Mouse (Mus musculus): ENCODE data around the gene Hspa1a. TPM values are rescaled to one million over a fixed set of nuclear protein-coding genes. Genes with fewer than 3 reads are reported as not detected.

Hspa1a gene
- polyA plus RNA-seq, 1 experiment from 2014 or later = 4.4 TPM

Other genes starting within 250 kb of the Hspa1a start
- 0.25 and 0.34 TPM in 2 replicates for gene C4b, start 228.3 kb downstream of the Hspa1a start, polyA plus RNA-seq (2015; fragmentation: Nextera tagmentation; extraction: Ambion mirVana)
- not detected in 2 replicates for gene Cyp21a1, start 167.6 kb downstream of the Hspa1a start, polyA plus RNA-seq (2015; fragmentation: Nextera tagmentation; extraction: Ambion mirVana)
- gene Stk19, start 135.2 kb downstream of the Hspa1a start, polyA plus RNA-seq (2015; fragmentation: Nextera tagmentation; extraction: Ambion mirVana) = 17.1 and 24.4 TPM in 2 replicates
- 37.7 and 38.6 TPM in 2 replicates for gene Dxo, start 135.1 kb downstream of the Hspa1a start, polyA plus RNA-seq (2015; fragmentation: Nextera tagmentation; extraction: Ambion mirVana)
- gene Skiv2l, start 121.9 kb downstream of the Hspa1a start, polyA plus RNA-seq (2015; fragmentation: Nextera tagmentation; extraction: Ambion mirVana) = 32.9 and 33.9 TPM in 2 replicates
- 57.5 and 64.3 TPM in 2 replicates for gene Nelfe, start 121.8 kb downstream of the Hspa1a start, polyA plus RNA-seq (2015; fragmentation: Nextera tagmentation; extraction: Ambion mirVana)
- gene Cfb, start 109.6 kb downstream of the Hspa1a start, polyA plus RNA-seq (2015; fragmentation: Nextera tagmentation; extraction: Ambion mirVana) = 1.7 and 2.5 TPM in 2 replicates
- gene Zbtb12, start 92.7 kb downstream of the Hspa1a start, polyA plus RNA-seq (2015; fragmentation: Nextera tagmentation; extraction: Ambion mirVana) = 1.4 and 1.5 TPM in 2 replicates
- gene Gm20547, start 90.1 kb downstream of the Hspa1a start, polyA plus RNA-seq (2015; fragmentation: Nextera tagmentation; extraction: Ambion mirVana) = not detected in 2 replicates
- 2.2 and 2.6 TPM in 2 replicates for gene C2, start 73.9 kb downstream of the Hspa1a start, polyA plus RNA-seq (2015; fragmentation: Nextera tagmentation; extraction: Ambion mirVana)
- 39.5 and 41.5 TPM in 2 replicates for gene Ehmt2, start 73.7 kb downstream of the Hspa1a start, polyA plus RNA-seq (2015; fragmentation: Nextera tagmentation; extraction: Ambion mirVana)
- gene Slc44a4, start 57.7 kb downstream of the Hspa1a start, polyA plus RNA-seq (2015; fragmentation: Nextera tagmentation; extraction: Ambion mirVana) = 0.16 and 0.68 TPM in 2 replicates
- gene Neu1, start 40.9 kb downstream of the Hspa1a start, polyA plus RNA-seq (2015; fragmentation: Nextera tagmentation; extraction: Ambion mirVana) = 20.1 and 20.4 TPM in 2 replicates
- gene Hspa1b, start 12.9 kb downstream of the Hspa1a start, polyA plus RNA-seq (2015; fragmentation: Nextera tagmentation; extraction: Ambion mirVana) = 0.11 and 0.18 TPM in 2 replicates
- gene Gm20481, start 2.2 kb downstream of the Hspa1a start, polyA plus RNA-seq (2015; fragmentation: Nextera tagmentation; extraction: Ambion mirVana) = not detected in 2 replicates
- 3.1 and 4.2 TPM in 2 replicates for gene Hspa1l, start 547 bp upstream of the Hspa1a start, polyA plus RNA-seq (2015; fragmentation: Nextera tagmentation; extraction: Ambion mirVana)
- 132 and 134 TPM in 2 replicates for gene Lsm2, start 9.7 kb upstream of the Hspa1a start, polyA plus RNA-seq (2015; fragmentation: Nextera tagmentation; extraction: Ambion mirVana)
- gene Vars, start 28.8 kb upstream of the Hspa1a start, polyA plus RNA-seq (2015; fragmentation: Nextera tagmentation; extraction: Ambion mirVana) = 69.9 and 75.0 TPM in 2 replicates
- 0.27 and 0.34 TPM in 2 replicates for gene Vwa7, start 44.4 kb upstream of the Hspa1a start, polyA plus RNA-seq (2015; fragmentation: Nextera tagmentation; extraction: Ambion mirVana)
- 1.9 and 3.0 TPM in 2 replicates for gene Sapcd1, start 55.9 kb upstream of the Hspa1a start, polyA plus RNA-seq (2015; fragmentation: Nextera tagmentation; extraction: Ambion mirVana)
- 3.5 and 3.7 TPM in 2 replicates for gene Msh5, start 74.6 kb upstream of the Hspa1a start, polyA plus RNA-seq (2015; fragmentation: Nextera tagmentation; extraction: Ambion mirVana)
- gene Clic1, start 77.8 kb upstream of the Hspa1a start, polyA plus RNA-seq (2015; fragmentation: Nextera tagmentation; extraction: Ambion mirVana) = 349 and 372 TPM in 2 replicates
- gene Ddah2, start 86.9 kb upstream of the Hspa1a start, polyA plus RNA-seq (2015; fragmentation: Nextera tagmentation; extraction: Ambion mirVana) = 171 and 193 TPM in 2 replicates
- 0.17 TPM in 1 of 2 replicates, not detected in the other for gene Ly6g6c, start 93.2 kb upstream of the Hspa1a start, polyA plus RNA-seq (2015; fragmentation: Nextera tagmentation; extraction: Ambion mirVana)
- 0.16 and 0.54 TPM in 2 replicates for gene Mpig6b, start 94.0 kb upstream of the Hspa1a start, polyA plus RNA-seq (2015; fragmentation: Nextera tagmentation; extraction: Ambion mirVana)
- gene Ly6g6e, start 104.7 kb upstream of the Hspa1a start, polyA plus RNA-seq (2015; fragmentation: Nextera tagmentation; extraction: Ambion mirVana) = 0.72 and 0.84 TPM in 2 replicates
- gene Ly6g6d, start 105.9 kb upstream of the Hspa1a start, polyA plus RNA-seq (2015; fragmentation: Nextera tagmentation; extraction: Ambion mirVana) = 1.9 and 3.4 TPM in 2 replicates
- gene Ly6g6f, start 113.5 kb upstream of the Hspa1a start, polyA plus RNA-seq (2015; fragmentation: Nextera tagmentation; extraction: Ambion mirVana) = 0.29 and 0.39 TPM in 2 replicates
- 80.9 and 83.3 TPM in 2 replicates for gene Abhd16a, start 117.1 kb upstream of the Hspa1a start, polyA plus RNA-seq (2015; fragmentation: Nextera tagmentation; extraction: Ambion mirVana)
- gene Ly6g5c, start 136.1 kb upstream of the Hspa1a start, polyA plus RNA-seq (2015; fragmentation: Nextera tagmentation; extraction: Ambion mirVana) = 0.72 TPM in 1 of 2 replicates, not detected in the other
- 0.57 and 0.63 TPM in 2 replicates for gene Ly6g5b, start 143.3 kb upstream of the Hspa1a start, polyA plus RNA-seq (2015; fragmentation: Nextera tagmentation; extraction: Ambion mirVana)
- gene Gpank1, start 149.3 kb upstream of the Hspa1a start, polyA plus RNA-seq (2015; fragmentation: Nextera tagmentation; extraction: Ambion mirVana) = 13.6 and 14.9 TPM in 2 replicates
- 224 and 232 TPM in 2 replicates for gene Csnk2b, start 149.9 kb upstream of the Hspa1a start, polyA plus RNA-seq (2015; fragmentation: Nextera tagmentation; extraction: Ambion mirVana)
- 10.1 and 10.2 TPM in 2 replicates for gene D17H6S53E, start 154.2 kb upstream of the Hspa1a start, polyA plus RNA-seq (2015; fragmentation: Nextera tagmentation; extraction: Ambion mirVana)
- gene Apom, start 159.9 kb upstream of the Hspa1a start, polyA plus RNA-seq (2015; fragmentation: Nextera tagmentation; extraction: Ambion mirVana) = 0.60 and 0.89 TPM in 2 replicates
- gene Bag6, start 163.0 kb upstream of the Hspa1a start, polyA plus RNA-seq (2015; fragmentation: Nextera tagmentation; extraction: Ambion mirVana) = 37.5 and 40.5 TPM in 2 replicates
- 103 and 113 TPM in 2 replicates for gene Prrc2a, start 192.7 kb upstream of the Hspa1a start, polyA plus RNA-seq (2015; fragmentation: Nextera tagmentation; extraction: Ambion mirVana)
- gene Aif1, start 203.9 kb upstream of the Hspa1a start, polyA plus RNA-seq (2015; fragmentation: Nextera tagmentation; extraction: Ambion mirVana) = 6.0 and 10.9 TPM in 2 replicates
- 7.9 and 8.2 TPM in 2 replicates for gene Lst1, start 216.3 kb upstream of the Hspa1a start, polyA plus RNA-seq (2015; fragmentation: Nextera tagmentation; extraction: Ambion mirVana)
- gene Ltb, start 222.3 kb upstream of the Hspa1a start, polyA plus RNA-seq (2015; fragmentation: Nextera tagmentation; extraction: Ambion mirVana) = 3.5 and 6.4 TPM in 2 replicates
- 0.20 and 0.33 TPM in 2 replicates for gene Tnf, start 229.9 kb upstream of the Hspa1a start, polyA plus RNA-seq (2015; fragmentation: Nextera tagmentation; extraction: Ambion mirVana)
- gene Lta, start 233.2 kb upstream of the Hspa1a start, polyA plus RNA-seq (2015; fragmentation: Nextera tagmentation; extraction: Ambion mirVana) = 0.27 and 0.79 TPM in 2 replicates
- 0.41 and 1.2 TPM in 2 replicates for gene Gm16181, start 248.7 kb upstream of the Hspa1a start, polyA plus RNA-seq (2015; fragmentation: Nextera tagmentation; extraction: Ambion mirVana)

Data from heart, embryonic 16.5 days (tissue).